Mouse (Mus musculus): ENCODE data around the gene Clcn1. TPM values are rescaled to one million over a fixed set of nuclear protein-coding genes. Genes with fewer than 3 reads are reported as not detected.

Clcn1 gene
- polyA plus RNA-seq (2016; fragmentation: Nextera tagmentation; extraction: Ambion mirVana), result 0.80 and 1.1 TPM in 2 replicates

- no peak within 1 kb of the TSS for H3K4me3 ChIP-seq
- 81% methylated on average over 4 of the region's 5 CpGs for WGBS
Observed at GRCm38 (mm10) chr6:42286448-42286847, at the start of gene Clcn1. TSS of gene Clcn1 (plus strand) at chr6:42286685.

GRCm38 (mm10) chr6:42237276-42237805, 49.1 kb upstream of the Clcn1 start:
- Histone ChIP-seq H3K9me3 (no peaks in the 10 kb centered on the region), H3K36me3 (replicated peaks) (no peaks in the 10 kb centered on the region), H3K4me3 (no peak overlapping the region), H3K27ac (replicated peaks) (no peak overlapping the region), H3K4me1 (no peaks in the 10 kb centered on the region), H3K27me3 (replicated peaks; ENCODE audit: low read depth, poor library complexity, severe bottlenecking) (no peaks in the 10 kb centered on the region)
- WGBS, result 78% methylated on average over 6 of the region's 6 CpGs
- no peak for DNase-seq (ENCODE audit: low spot score)

More at GRCm38 (mm10) chr6:42286448-42286847, at the start of gene Clcn1:
- peaks cover 67% of the 10 kb centered on the region for H3K36me3 ChIP-seq (replicated peaks)
- no peaks in the 10 kb centered on the region for H3K9me3 ChIP-seq
- no peak for DNase-seq (ENCODE audit: low spot score)
- no peak within 1 kb of the TSS for H3K27ac ChIP-seq (replicated peaks)
- H3K4me1 ChIP-seq, result no peaks in the 10 kb centered on the region
- no peaks in the 10 kb centered on the region for H3K27me3 ChIP-seq (replicated peaks; ENCODE audit: low read depth, poor library complexity, severe bottlenecking)

- Histone ChIP-seq H3K9me3 (no peaks in the 10 kb centered on the region), H3K27ac (replicated peaks) (no peak overlapping the region), H3K4me3 (no peak overlapping the region), H3K4me1 (peaks cover 10% of the 10 kb centered on the region; the same call in 1 of the 2 replicates), H3K27me3 (replicated peaks; ENCODE audit: low read depth, poor library complexity, severe bottlenecking) (peaks cover 6% of the 10 kb centered on the region), H3K36me3 (replicated peaks) (no peaks in the 10 kb centered on the region)
- no peak for DNase-seq (ENCODE audit: low spot score)
- WGBS, result 65% methylated on average over 6 of the region's 6 CpGs
Observed at GRCm38 (mm10) chr6:42241311-42242045, 45.0 kb upstream of the Clcn1 start.

- peak; percentile 89 for DNase-seq (ENCODE audit: low spot score)
- no peaks in the 10 kb centered on the region for H3K36me3 ChIP-seq (replicated peaks)
- H3K4me1 ChIP-seq, result peaks cover 11% of the 10 kb centered on the region; the same call in 1 of the 2 replicates
- H3K4me3 ChIP-seq, result peak within 1 kb of the TSS; percentile 62
- peaks cover 15% of the 10 kb centered on the region for H3K27me3 ChIP-seq (replicated peaks; ENCODE audit: low read depth, poor library complexity, severe bottlenecking)
- no peaks in the 10 kb centered on the region for H3K9me3 ChIP-seq
- peak within 1 kb of the TSS; percentile 65 for H3K27ac ChIP-seq (replicated peaks)
- 2% methylated on average over 28 of the region's 28 CpGs for WGBS
Observed at GRCm38 (mm10) chr6:42245711-42246353, 40.7 kb upstream of the Clcn1 start, which contains the start of gene Gstk1. TSS of gene Gstk1 (plus strand) at chr6:42245935.

- WGBS, result 3% methylated on average over 8 of the region's 8 CpGs
- no peaks in the 10 kb centered on the region for H3K36me3 ChIP-seq (replicated peaks)
- H3K27ac ChIP-seq (replicated peaks), result no peak overlapping the region
- no peaks in the 10 kb centered on the region for H3K9me3 ChIP-seq
- peaks cover 11% of the 10 kb centered on the region; the same call in 1 of the 2 replicates for H3K4me1 ChIP-seq
- H3K4me3 ChIP-seq, result 0 out of 2 replicates have a peak overlapping the region, but pooled peaks have one; percentile 18
- DNase-seq (ENCODE audit: low spot score), result no peak
- H3K27me3 ChIP-seq (replicated peaks; ENCODE audit: low read depth, poor library complexity, severe bottlenecking), result peaks cover 15% of the 10 kb centered on the region
Observed at GRCm38 (mm10) chr6:42247173-42247572, 39.3 kb upstream of the Clcn1 start.

GRCm38 (mm10) chr6:42247981-42248380, 38.5 kb upstream of the Clcn1 start:
- peaks cover 11% of the 10 kb centered on the region; the same call in 1 of the 2 replicates for H3K4me1 ChIP-seq
- H3K4me3 ChIP-seq, result no peak overlapping the region
- no peak for DNase-seq (ENCODE audit: low spot score)
- no peak overlapping the region for H3K27ac ChIP-seq (replicated peaks)
- no peaks in the 10 kb centered on the region for H3K36me3 ChIP-seq (replicated peaks)
- H3K27me3 ChIP-seq (replicated peaks; ENCODE audit: low read depth, poor library complexity, severe bottlenecking), result peaks cover 15% of the 10 kb centered on the region
- H3K9me3 ChIP-seq, result no peaks in the 10 kb centered on the region
- 89% methylated on average over 1 of the region's 1 CpGs for WGBS

- Histone ChIP-seq H3K27ac (replicated peaks) (no peak overlapping the region), H3K27me3 (replicated peaks; ENCODE audit: low read depth, poor library complexity, severe bottlenecking) (peaks cover 7% of the 10 kb centered on the region), H3K36me3 (replicated peaks) (no peaks in the 10 kb centered on the region), H3K4me3 (no peak overlapping the region), H3K4me1 (no peaks in the 10 kb centered on the region), H3K9me3 (no peaks in the 10 kb centered on the region)
- DNase-seq (ENCODE audit: low spot score), result no peak
- 82% methylated on average over 4 of the region's 4 CpGs for WGBS
Observed at GRCm38 (mm10) chr6:42251791-42252190, 34.7 kb upstream of the Clcn1 start.

- WGBS, result 88% methylated on average over 2 of the region's 2 CpGs
- Histone ChIP-seq H3K36me3 (replicated peaks) (no peaks in the 10 kb centered on the region), H3K27me3 (replicated peaks; ENCODE audit: low read depth, poor library complexity, severe bottlenecking) (no peaks in the 10 kb centered on the region), H3K9me3 (no peaks in the 10 kb centered on the region), H3K4me3 (no peak overlapping the region), H3K4me1 (0 out of 2 replicates have a peak, but pooled peaks cover 3% of the 10 kb centered on the region), H3K27ac (replicated peaks) (no peak overlapping the region)
- no peak for DNase-seq (ENCODE audit: low spot score)
Observed at GRCm38 (mm10) chr6:42253103-42253502, 33.4 kb upstream of the Clcn1 start.

GRCm38 (mm10) chr6:42257303-42257863, 29.1 kb upstream of the Clcn1 start:
- peak; percentile 66 for DNase-seq (ENCODE audit: low spot score)
- H3K9me3 ChIP-seq, result no peaks in the 10 kb centered on the region
- H3K4me3 ChIP-seq, result 0 out of 2 replicates have a peak overlapping the region, but pooled peaks have one; percentile 3
- H3K27ac ChIP-seq (replicated peaks), result no peak overlapping the region
- peaks cover 11% of the 10 kb centered on the region for H3K4me1 ChIP-seq
- H3K27me3 ChIP-seq (replicated peaks; ENCODE audit: low read depth, poor library complexity, severe bottlenecking), result peaks cover 18% of the 10 kb centered on the region
- 19% methylated on average over 11 of the region's 11 CpGs for WGBS
- no peaks in the 10 kb centered on the region for H3K36me3 ChIP-seq (replicated peaks)

- H3K36me3 ChIP-seq (replicated peaks), result no peaks in the 10 kb centered on the region
- H3K9me3 ChIP-seq, result no peaks in the 10 kb centered on the region
- DNase-seq (ENCODE audit: low spot score), result no peak
- no peak overlapping the region for H3K4me3 ChIP-seq
- peaks cover 11% of the 10 kb centered on the region for H3K4me1 ChIP-seq
- WGBS, result 68% methylated on average over 6 of the region's 6 CpGs
- no peak overlapping the region for H3K27ac ChIP-seq (replicated peaks)
- H3K27me3 ChIP-seq (replicated peaks; ENCODE audit: low read depth, poor library complexity, severe bottlenecking), result peaks cover 18% of the 10 kb centered on the region
Observed at GRCm38 (mm10) chr6:42260430-42260829, 26.1 kb upstream of the Clcn1 start.

GRCm38 (mm10) chr6:42261524-42262170, 24.8 kb upstream of the Clcn1 start, which contains the start of gene Tmem139:
TSS of gene Tmem139 (plus strand) at chr6:42261970.
- no peak for DNase-seq (ENCODE audit: low spot score)
- Histone ChIP-seq H3K27me3 (replicated peaks; ENCODE audit: low read depth, poor library complexity, severe bottlenecking) (peaks cover 18% of the 10 kb centered on the region), H3K27ac (replicated peaks) (no peak within 1 kb of the TSS), H3K9me3 (no peaks in the 10 kb centered on the region), H3K36me3 (replicated peaks) (no peaks in the 10 kb centered on the region), H3K4me1 (peaks cover 16% of the 10 kb centered on the region), H3K4me3 (peak within 1 kb of the TSS; percentile 48)
- WGBS, result 17% methylated on average over 20 of the region's 20 CpGs
